Mouse (Mus musculus): Measurements from ENCODE around the gene Gxylt1. TPM values are rescaled to one million over a fixed set of nuclear protein-coding genes. Genes with fewer than 3 reads are reported as not detected.

The Gxylt1 gene
- polyA plus RNA-seq, 1 experiment from 2014 or later: 16.8 TPM

DNA sequence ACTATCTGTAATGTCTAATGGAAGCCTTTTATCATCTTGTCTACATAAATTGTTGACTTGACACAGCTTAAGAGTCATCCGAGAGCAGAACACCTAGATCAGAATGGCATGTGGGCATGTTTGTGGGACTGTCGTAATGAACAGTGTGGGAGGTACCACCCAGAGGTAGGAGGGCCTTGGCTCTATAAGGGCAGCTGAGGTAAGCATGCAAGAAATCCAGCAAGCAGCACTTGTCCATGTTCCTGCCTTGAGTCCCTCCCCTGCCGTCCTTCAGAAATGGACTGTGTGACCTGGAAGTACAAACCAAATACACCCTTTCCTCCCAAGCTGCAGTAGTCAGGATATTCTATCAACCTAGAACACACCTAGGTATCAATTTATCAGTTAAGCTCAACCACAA lies 9.7 kb downstream of the Gxylt1 start:
- POLR2A ChIA-PET: no interaction called here
- no peaks in the 10 kb centered on the region for H3K27me3 ChIP-seq
- DNase-seq (ENCODE audit: low read depth, low spot score) (no peak), ATAC-seq (no peak)
- TF ChIP-seq CTCF (IDR thresholded peaks at IDR 0.05): no peak
- CTCF ChIA-PET: interaction anchor here (0.8 to 1.1 kb wide), 2 partner anchors 8 to 9 kb away, joined by 3 to 4 read pairs; no protein-coding TSS in a partner anchor
- in situ Hi-C loops (cut with MboI; ENCODE audit: low pct_unique_long_range_greater_than_20kb): loop anchor here (5.0 to 25.0 kb wide), 4 partner anchors 177 to 1272 kb away; partner anchors contain the start of genes Irak4 and Pus7l

DNA sequence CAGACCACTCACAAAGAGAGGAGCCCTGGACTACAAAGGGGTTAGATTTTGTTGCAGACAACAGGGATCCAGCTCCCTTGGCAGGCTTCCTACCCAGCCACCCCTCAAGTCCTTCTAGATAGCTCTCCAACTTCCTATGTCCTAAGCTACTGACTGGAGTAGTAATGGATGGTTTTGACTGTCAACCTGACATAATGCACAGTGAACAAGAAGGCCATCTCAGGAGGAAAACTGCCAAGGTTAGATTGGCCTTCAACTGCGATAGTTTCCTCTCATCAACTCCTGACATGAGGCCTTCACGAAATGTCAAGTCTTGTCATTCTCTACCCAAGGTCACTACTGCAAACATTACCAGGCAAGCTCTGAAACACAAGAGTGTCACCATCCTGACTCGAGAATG lies 10.8 kb downstream of the Gxylt1 start:
- TF ChIP-seq CTCF (IDR thresholded peaks at IDR 0.05): no peak
- H3K27me3 ChIP-seq: no peaks in the 10 kb centered on the region
- in situ Hi-C loops (cut with MboI; ENCODE audit: low pct_unique_long_range_greater_than_20kb): loop anchor here (10.0 to 25.0 kb wide), 3 partner anchors 311 to 1273 kb away; partner anchors contain the start of genes Irak4 and Pus7l
- ChIA-PET CTCF (interaction anchor here (1.1 to 1.6 kb wide), 4 partner anchors 10 to 948 kb away, joined by 3 to 7 read pairs (median 3); no protein-coding TSS in a partner anchor), POLR2A (no interaction called here)
- no peak for ATAC-seq
- DNase-seq (ENCODE audit: low read depth, low spot score): no peak

DNA sequence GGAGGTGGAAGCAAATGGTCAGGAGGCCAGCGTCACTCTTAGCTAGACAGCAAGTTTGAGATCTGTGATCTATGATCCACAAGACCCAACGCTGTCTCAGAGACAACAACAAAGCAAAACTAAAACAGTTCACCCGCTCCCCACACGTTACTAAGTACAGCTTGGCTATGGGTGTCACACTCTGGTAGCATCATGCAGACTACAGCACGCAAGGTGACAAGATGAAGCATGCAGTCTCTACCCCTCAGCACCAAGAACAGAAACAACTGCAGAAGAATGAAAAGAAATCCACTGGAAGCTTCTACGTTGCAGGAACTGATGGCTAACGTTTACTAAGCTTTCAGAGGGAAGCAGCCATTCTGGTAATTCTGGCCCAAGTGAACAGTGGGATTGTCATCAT lies 11.4 kb downstream of the Gxylt1 start:
- TF ChIP-seq CTCF (IDR thresholded peaks at IDR 0.05): no peak
- DNase-seq (ENCODE audit: low read depth, low spot score): no peak
- CTCF ChIA-PET: interaction anchor here (1.1 to 1.6 kb wide), 4 partner anchors 10 to 949 kb away, joined by 3 to 7 read pairs (median 3); no protein-coding TSS in a partner anchor
- in situ Hi-C loops (cut with MboI; ENCODE audit: low pct_unique_long_range_greater_than_20kb): loop anchor here (10.0 to 25.0 kb wide), 3 partner anchors 311 to 1274 kb away; partner anchors contain the start of genes Irak4 and Pus7l
- H3K27me3 ChIP-seq: no peaks in the 10 kb centered on the region
- no peak for ATAC-seq
- POLR2A ChIA-PET: interaction anchor here (0.8 kb wide), 1 partner anchor 10 kb away, joined by 4 read pairs; no protein-coding TSS in a partner anchor

DNA sequence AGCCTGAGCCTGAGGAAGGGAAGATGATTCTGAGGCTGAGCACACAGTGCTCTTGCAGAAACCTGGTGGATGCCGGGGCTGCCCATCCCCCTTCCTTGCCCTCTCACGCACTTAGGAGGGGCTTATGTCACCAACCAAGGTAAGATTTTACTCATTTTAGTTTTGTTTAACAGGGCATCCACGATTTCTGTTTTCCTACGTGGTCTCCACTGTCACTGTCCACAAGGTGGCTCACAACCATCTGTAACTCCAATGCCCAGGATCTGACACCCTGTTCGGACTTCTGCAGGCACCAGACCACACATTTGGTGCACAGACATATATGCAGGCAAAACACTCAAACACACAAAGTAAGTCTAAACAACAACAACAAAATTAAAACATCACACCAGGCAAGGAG lies 12.2 kb downstream of the Gxylt1 start:
- peak; percentile 52 for TF ChIP-seq CTCF (IDR thresholded peaks at IDR 0.05)
- ChIA-PET CTCF (interaction anchor here (1.2 to 1.6 kb wide), 3 partner anchors 9 to 950 kb away, joined by 3 to 7 read pairs (median 3); no protein-coding TSS in a partner anchor), POLR2A (interaction anchor here (0.8 kb wide), 1 partner anchor 11 kb away, joined by 4 read pairs; no protein-coding TSS in a partner anchor)
- in situ Hi-C loops (cut with MboI; ENCODE audit: low pct_unique_long_range_greater_than_20kb): loop anchor here (10.0 to 25.0 kb wide), 3 partner anchors 312 to 1274 kb away; partner anchors contain the start of genes Irak4 and Pus7l
- no peaks in the 10 kb centered on the region for H3K27me3 ChIP-seq
- DNase-seq (ENCODE audit: low read depth, low spot score): no peak
- no peak for ATAC-seq

DNA sequence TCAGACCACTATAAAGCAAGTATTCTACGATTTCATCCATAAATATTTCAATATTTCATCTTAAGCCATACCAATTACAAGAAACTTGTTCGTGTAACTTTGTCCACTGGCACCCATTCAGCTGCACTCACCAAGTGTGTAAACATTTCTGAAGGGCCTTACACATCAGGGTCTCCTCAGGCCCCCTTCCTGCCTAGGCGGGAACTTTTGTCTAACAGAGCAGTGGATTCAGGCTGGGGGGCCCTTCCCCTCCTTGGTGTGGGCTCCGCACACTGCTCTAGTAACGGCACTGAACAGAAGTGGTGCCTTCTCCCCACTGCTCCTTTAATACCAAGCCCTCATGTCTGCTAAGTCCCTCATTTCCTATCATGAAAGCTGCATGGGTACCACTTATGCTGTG lies 12.7 kb downstream of the Gxylt1 start:
- no peak for TF ChIP-seq CTCF (IDR thresholded peaks at IDR 0.05)
- H3K27me3 ChIP-seq: no peaks in the 10 kb centered on the region
- CTCF ChIA-PET: interaction anchor here (1.0 kb wide), 1 partner anchor 10 kb away, joined by 3 read pairs; no protein-coding TSS in a partner anchor
- DNase-seq (ENCODE audit: low read depth, low spot score) (no peak), ATAC-seq (no peak)
- in situ Hi-C loops (cut with MboI; ENCODE audit: low pct_unique_long_range_greater_than_20kb): loop anchor here (10.0 to 25.0 kb wide), 3 partner anchors 313 to 1275 kb away; partner anchors contain the start of genes Irak4 and Pus7l
- POLR2A ChIA-PET: no interaction called here

DNA sequence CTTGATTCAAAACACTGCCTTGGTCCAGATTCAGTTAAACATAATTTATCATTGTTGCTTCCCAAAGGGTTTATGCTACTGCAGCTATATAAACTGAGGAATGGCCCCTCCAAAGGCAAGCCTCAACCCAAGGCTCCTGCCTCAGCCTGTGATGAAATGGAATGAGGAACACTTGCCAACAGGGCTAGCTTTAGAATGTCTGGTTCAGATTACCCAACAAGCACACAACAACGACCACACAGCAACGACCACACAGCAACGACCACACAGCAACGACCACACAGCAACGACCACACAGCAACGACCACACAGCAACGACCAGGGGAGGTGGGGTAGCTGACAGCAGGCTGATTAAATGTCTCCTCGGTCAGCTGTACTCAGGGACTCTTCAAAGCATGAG lies 15.0 kb downstream of the Gxylt1 start:
- ChIA-PET CTCF (no interaction called here), POLR2A (no interaction called here)
- no peak for TF ChIP-seq CTCF (IDR thresholded peaks at IDR 0.05)
- DNase-seq (ENCODE audit: low read depth, low spot score) (no peak), ATAC-seq (no peak)
- no peaks in the 10 kb centered on the region for H3K27me3 ChIP-seq
- in situ Hi-C loops (cut with MboI; ENCODE audit: low pct_unique_long_range_greater_than_20kb): loop anchor here (10.0 to 25.0 kb wide), 3 partner anchors 315 to 1277 kb away; partner anchors contain the start of genes Irak4 and Pus7l

DNA sequence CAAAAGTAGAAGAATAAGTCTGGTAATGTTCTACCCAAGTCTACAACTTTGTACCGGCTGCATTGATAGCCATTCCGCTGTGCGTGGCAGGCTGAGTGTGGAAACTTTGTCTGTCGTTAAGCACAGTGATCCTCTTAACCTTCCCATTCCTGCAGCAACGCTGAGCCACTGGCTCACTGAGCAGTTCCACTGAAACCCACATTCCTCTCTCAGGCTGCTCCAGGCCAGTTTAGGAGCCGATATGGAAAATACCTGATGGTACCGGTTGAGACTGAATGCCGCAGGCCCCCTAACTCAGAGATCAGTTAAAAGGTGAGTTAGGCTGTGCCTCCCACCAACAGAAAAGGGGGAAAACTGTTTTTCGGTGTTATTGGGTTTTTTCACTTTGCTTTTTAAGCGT lies 19.7 kb downstream of the Gxylt1 start:
- POLR2A ChIA-PET: no interaction called here
- ATAC-seq: no peak
- H3K27me3 ChIP-seq: no peaks in the 10 kb centered on the region
- no peak for TF ChIP-seq CTCF (IDR thresholded peaks at IDR 0.05)
- CTCF ChIA-PET: no interaction called here
- no peak for DNase-seq (ENCODE audit: low read depth, low spot score)
- in situ Hi-C loops (cut with MboI; ENCODE audit: low pct_unique_long_range_greater_than_20kb): loop anchor here (25.0 kb wide), 1 partner anchor 1282 kb away; the partner anchor contains the start of genes Irak4 and Pus7l

DNA sequence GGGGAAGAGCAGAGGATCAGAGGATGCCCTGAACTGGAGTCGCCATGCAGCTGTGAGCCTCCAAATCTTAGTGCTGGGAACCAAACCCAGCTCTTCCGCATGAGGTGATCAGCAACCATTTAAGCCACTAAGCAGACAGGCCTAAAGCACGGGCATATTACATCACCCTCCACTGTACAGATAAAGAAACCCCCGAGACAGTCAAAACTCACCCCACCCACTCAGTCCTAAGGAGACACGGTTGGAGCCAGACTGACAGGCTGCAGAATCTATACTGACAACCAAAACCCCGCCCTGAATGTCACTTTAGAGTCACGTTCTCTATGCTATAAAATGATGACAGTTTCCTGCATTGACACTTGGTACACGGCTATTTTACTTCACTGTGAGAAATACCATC lies 21.8 kb downstream of the Gxylt1 start:
- in situ Hi-C loops (cut with MboI; ENCODE audit: low pct_unique_long_range_greater_than_20kb): loop anchor here (25.0 kb wide), 1 partner anchor 1284 kb away; the partner anchor contains the start of genes Irak4 and Pus7l
- no peaks in the 10 kb centered on the region for H3K27me3 ChIP-seq
- DNase-seq (ENCODE audit: low read depth, low spot score): no peak
- ChIA-PET CTCF (no interaction called here), POLR2A (no interaction called here)
- no peak for TF ChIP-seq CTCF (IDR thresholded peaks at IDR 0.05)
- no peak for ATAC-seq

DNA sequence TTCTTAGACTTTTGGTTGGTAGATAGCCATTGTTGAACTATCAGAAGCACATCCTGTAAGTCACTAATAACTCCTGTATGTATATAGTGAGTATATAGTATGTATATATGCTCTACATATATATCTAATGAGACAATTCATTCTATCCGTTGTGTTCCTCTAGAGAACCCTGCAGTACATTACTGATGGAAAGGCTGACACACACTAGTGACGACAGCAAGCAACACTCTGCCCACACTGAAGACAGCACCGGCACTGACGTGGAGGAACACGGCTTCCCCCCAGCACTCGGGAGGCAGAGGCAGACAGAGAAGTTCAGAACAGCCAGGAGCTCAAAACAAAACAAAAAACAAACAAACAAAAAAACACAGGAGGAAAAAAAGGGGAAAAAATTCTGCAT lies 22.6 kb downstream of the Gxylt1 start:
- TF ChIP-seq CTCF (IDR thresholded peaks at IDR 0.05): no peak
- in situ Hi-C loops (cut with MboI; ENCODE audit: low pct_unique_long_range_greater_than_20kb): loop anchor here (25.0 kb wide), 1 partner anchor 1285 kb away; the partner anchor contains the start of genes Irak4 and Pus7l
- DNase-seq (ENCODE audit: low read depth, low spot score) (no peak), ATAC-seq (no peak)
- ChIA-PET CTCF (interaction anchor here (1.2 kb wide), 1 partner anchor 9 kb away, joined by 3 read pairs; no protein-coding TSS in a partner anchor), POLR2A (interaction anchor here (0.7 to 0.9 kb wide), 2 partner anchors 189 to 1875 kb away, joined by 3 read pairs; no protein-coding TSS in a partner anchor)
- no peaks in the 10 kb centered on the region for H3K27me3 ChIP-seq

DNA sequence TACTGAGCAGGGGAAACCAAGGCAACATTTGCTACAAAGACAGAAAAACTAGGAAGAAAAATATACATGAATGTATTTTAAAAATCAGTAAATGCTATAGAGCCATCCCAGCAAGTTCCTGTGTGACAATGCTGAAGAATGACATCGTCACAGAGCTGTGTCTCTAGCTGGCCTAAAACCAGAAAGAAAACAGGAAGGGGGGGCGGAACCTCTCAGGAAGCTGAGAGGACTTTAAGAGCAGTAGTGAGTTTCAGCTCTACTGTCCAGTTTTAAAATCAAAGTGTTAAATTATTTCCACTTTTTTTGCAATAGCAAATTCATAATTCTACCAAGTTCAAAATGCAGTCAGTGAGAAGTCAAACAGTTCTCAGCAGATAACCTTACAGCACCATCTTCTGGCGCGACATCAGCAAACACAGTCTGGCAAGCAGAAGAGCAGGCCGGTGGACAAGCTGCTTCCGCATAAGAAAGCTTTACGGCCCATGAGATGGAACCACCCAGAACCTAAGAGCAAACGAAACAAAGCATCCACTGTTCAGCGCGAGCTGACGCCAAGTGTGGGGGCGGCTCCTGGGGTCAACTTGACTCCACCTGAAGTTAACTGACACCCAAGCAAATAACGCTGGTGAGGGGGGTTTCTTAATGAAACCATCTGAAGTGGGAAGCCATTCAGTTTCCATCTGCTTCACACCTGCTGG lies 23.3 kb downstream of the Gxylt1 start:
- in situ Hi-C loops (cut with MboI; ENCODE audit: low pct_unique_long_range_greater_than_20kb): loop anchor here (25.0 kb wide), 1 partner anchor 1286 kb away; the partner anchor contains the start of genes Irak4 and Pus7l
- ATAC-seq: no peak
- CTCF ChIA-PET: interaction anchor here (1.2 kb wide), 1 partner anchor 10 kb away, joined by 3 read pairs; no protein-coding TSS in a partner anchor
- H3K27me3 ChIP-seq: no peaks in the 10 kb centered on the region
- POLR2A ChIA-PET: interaction anchor here (0.9 kb wide), 1 partner anchor 190 kb away, joined by 3 read pairs; no protein-coding TSS in a partner anchor
- TF ChIP-seq CTCF (IDR thresholded peaks at IDR 0.05): no peak
- DNase-seq (ENCODE audit: low read depth, low spot score): no peak
